Mouse (Mus musculus): ENCODE data around the gene Rps6kc1. TPM values are rescaled to one million over a fixed set of nuclear protein-coding genes. Genes with fewer than 3 reads are reported as not detected.

Gene Rps6kc1
- polyA plus RNA-seq, 1 experiment from 2014 or later, result 16.9 TPM

Other genes with a start within 250 kb of the Rps6kc1 start
- 58.3 and 61.5 TPM in 2 replicates for gene Angel2, start 13.3 kb upstream of the Rps6kc1 start, polyA plus RNA-seq (2014; fragmentation: Nextera tagmentation; extraction: Ambion mirVana)
- 53.2 and 54.0 TPM in 2 replicates for gene Vash2, start 67.5 kb upstream of the Rps6kc1 start, polyA plus RNA-seq (2014; fragmentation: Nextera tagmentation; extraction: Ambion mirVana)
- gene Flvcr1, start 114.4 kb upstream of the Rps6kc1 start, polyA plus RNA-seq (2014; fragmentation: Nextera tagmentation; extraction: Ambion mirVana), result 12.3 and 14.0 TPM in 2 replicates
- not detected in 2 replicates for gene Spata45, start 124.9 kb upstream of the Rps6kc1 start, polyA plus RNA-seq (2014; fragmentation: Nextera tagmentation; extraction: Ambion mirVana)
- gene Tatdn3, start 151.2 kb upstream of the Rps6kc1 start, polyA plus RNA-seq (2014; fragmentation: Nextera tagmentation; extraction: Ambion mirVana), result 10.9 and 11.5 TPM in 2 replicates
- 29.9 and 34.3 TPM in 2 replicates for gene Nsl1, start 151.2 kb upstream of the Rps6kc1 start, polyA plus RNA-seq (2014; fragmentation: Nextera tagmentation; extraction: Ambion mirVana)
- 6.0 and 6.1 TPM in 2 replicates for gene Batf3, start 186.1 kb upstream of the Rps6kc1 start, polyA plus RNA-seq (2014; fragmentation: Nextera tagmentation; extraction: Ambion mirVana)